Mouse (Mus musculus) Patski (cell line): Measurements from ENCODE around the gene Dip2c. TPM values are rescaled to one million over a fixed set of nuclear protein-coding genes. Genes with fewer than 3 reads are reported as not detected.

Experiments used
- ATAC-seq: fragments of 100-300 bp; one replicate; pipeline ENCODE4 v1.8.0; 2021
- CTCF ChIA-PET: fragments of 350-600 bp; sonication (Branson Sonifier 250); formaldehyde crosslinking; loops from one replicate; lab custom pipeline; 2022; ENCODE audit warnings: inconsistent platforms; lab: Charles Lee
- POLR2A ChIA-PET: fragments of 350-600 bp; sonication (Branson Sonifier 250); formaldehyde crosslinking; loops from one replicate; lab custom pipeline; 2022; ENCODE audit warnings: antibody characterized with exemption, inconsistent platforms; lab: Charles Lee
- DNase-seq: peaks from one replicate; pipeline ENCODE4 v3.0.0-alpha.2; 2011; ENCODE audit warnings: low read depth, low spot score
- H3K27me3 ChIP-seq: fragments of 371-371 bp; one replicate; pipeline ENCODE4 v1.5.1; 2021
- CTCF ChIP-seq: fragments of 100-300 bp; IDR thresholded peaks from one replicate; pipeline ENCODE4 v1.5.1; 2021
- in situ Hi-C: fragments of 300-500 bp; cut with MboI; formaldehyde crosslinking; loops from 3 replicates; pipeline ENCODE4 v1.11.1; 2018; ENCODE audit warnings: low pct_unique_long_range_greater_than_20kb, mixed read lengths
- polyA plus RNA-seq: library from polyadenylated mRNA; unstranded; gene quantifications from one replicate; pipeline ENCODE4 v1.2.3, GENCODE M21; 2021

The Dip2c gene
- polyA plus RNA-seq, 1 experiment from 2014 or later, result 11.4 TPM

GRCm38 (mm10) chr13:9649894-9650293, 373.6 kb downstream of the Dip2c start:
- DNase-seq (no peak), ATAC-seq (no peak)
- no peak for TF ChIP-seq CTCF
- ChIA-PET POLR2A (no interaction called here), CTCF (no interaction called here)
- in situ Hi-C loops, result loop anchor here (10.0 kb wide), 1 partner anchor 195 kb away; no protein-coding TSS in a partner anchor
- no peaks in the 10 kb centered on the region for H3K27me3 ChIP-seq

DNA sequence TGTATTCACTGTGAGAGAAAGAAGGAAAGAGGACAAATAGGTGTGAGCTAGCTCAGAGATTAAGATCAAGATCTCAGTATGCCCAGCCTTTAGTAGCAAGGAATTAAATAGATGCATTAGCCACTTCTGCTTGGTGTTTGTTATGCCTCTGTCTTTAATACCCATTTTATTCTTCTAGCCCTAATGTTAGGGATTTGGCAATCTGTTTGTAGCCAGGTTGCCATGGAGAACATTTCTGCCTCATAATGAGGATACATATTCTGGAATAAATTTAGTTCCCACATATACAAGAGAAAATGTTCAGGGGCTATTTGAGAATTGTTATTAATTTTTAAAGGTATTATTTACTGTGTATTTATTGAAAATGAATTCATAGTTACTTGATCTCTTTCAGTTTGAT, 374.3 kb downstream of the Dip2c start:
- in situ Hi-C loops, result loop anchor here (10.0 kb wide), 1 partner anchor 194 kb away; no protein-coding TSS in a partner anchor
- CTCF ChIA-PET, result no interaction called here
- no peak for ATAC-seq
- no peaks in the 10 kb centered on the region for H3K27me3 ChIP-seq
- POLR2A ChIA-PET, result no interaction called here
- TF ChIP-seq CTCF, result no peak
- DNase-seq, result no peak

- ATAC-seq (no peak), DNase-seq (no peak)
- TF ChIP-seq CTCF, result no peak
- in situ Hi-C loops, result loop anchor here (10.0 kb wide), 1 partner anchor 192 kb away; no protein-coding TSS in a partner anchor
- H3K27me3 ChIP-seq, result no peaks in the 10 kb centered on the region
- ChIA-PET CTCF (interaction anchor here (1.0 to 1.4 kb wide), 3 partner anchors 22 to 194 kb away, joined by 3 read pairs; no protein-coding TSS in a partner anchor), POLR2A (interaction anchor here (0.6 kb wide), 1 partner anchor 10 kb away, joined by 4 read pairs; no protein-coding TSS in a partner anchor)
Measured at GRCm38 (mm10) chr13:9653018-9653417, 376.7 kb downstream of the Dip2c start.

DNA sequence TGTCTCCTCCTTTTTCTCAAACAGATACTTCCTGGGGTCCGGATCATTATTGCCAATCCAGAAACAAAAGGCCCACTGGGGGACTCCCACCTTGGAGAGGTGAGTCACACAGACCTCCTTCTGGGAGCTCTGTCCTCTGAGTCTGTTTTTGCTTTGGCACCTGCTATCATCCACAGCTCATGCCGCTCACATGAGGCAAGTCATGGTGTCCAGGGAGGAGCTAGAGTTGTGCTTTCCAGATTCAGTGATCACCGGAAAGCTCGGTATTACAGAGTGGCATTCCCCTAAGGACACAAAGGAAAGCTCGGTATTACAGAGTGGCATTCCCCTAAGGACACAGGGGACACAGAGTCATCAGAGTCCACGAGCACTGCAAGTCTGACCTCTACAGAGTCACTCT, 380.3 kb downstream of the Dip2c start:
- ATAC-seq (no peak), DNase-seq (no peak)
- in situ Hi-C loops, result loop anchor here (10.0 kb wide), 1 partner anchor 188 kb away; no protein-coding TSS in a partner anchor
- no peaks in the 10 kb centered on the region for H3K27me3 ChIP-seq
- CTCF ChIA-PET, result no interaction called here
- no peak for TF ChIP-seq CTCF
- POLR2A ChIA-PET, result no interaction called here

DNA sequence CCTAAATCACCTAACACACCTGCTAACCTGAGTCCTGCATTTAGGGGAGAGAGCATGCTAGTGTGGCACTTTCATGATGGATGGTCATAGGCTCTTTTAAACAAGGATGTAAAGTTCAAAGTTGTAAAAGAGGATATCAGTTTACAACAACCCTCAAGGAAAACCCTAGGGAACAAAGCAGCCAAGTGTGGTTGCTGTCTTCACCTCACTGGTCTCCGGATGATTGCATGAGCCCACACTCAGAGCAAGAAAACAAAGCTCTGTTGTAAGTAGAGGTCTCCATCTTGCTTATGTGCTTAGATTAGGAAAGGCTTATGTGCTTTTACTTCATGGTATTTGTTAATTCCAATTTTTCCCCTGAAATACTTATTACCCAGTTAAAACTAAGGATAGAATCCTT, 384.4 kb downstream of the Dip2c start:
- POLR2A ChIA-PET, result no interaction called here
- in situ Hi-C loops, result no loop called here
- CTCF ChIA-PET, result interaction anchor here (1.0 kb wide), 1 partner anchor 11 kb away, joined by 4 read pairs; no protein-coding TSS in a partner anchor
- no peak for DNase-seq
- TF ChIP-seq CTCF, result no peak
- ATAC-seq, result no peak
- no peaks in the 10 kb centered on the region for H3K27me3 ChIP-seq

DNA sequence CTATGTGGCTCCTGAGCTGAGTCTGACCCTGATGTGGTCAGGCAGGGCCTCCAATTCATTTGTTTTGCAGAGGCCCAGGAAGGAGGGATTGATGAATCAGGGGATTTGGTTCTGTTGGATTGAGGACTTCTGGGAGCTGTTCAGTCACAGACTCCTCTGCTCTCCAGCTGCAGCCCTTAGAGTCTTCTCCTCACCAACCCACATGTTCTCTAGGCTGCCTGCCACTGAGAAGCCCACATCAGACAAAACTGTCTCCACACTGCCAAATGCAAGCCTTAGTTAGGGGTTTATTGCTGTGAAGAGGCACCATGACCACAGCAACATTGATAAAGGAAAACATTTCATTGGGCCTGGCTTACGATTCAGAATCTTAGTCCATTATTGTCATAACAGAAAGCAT, 387.3 kb downstream of the Dip2c start:
- in situ Hi-C loops, result no loop called here
- TF ChIP-seq CTCF, result no peak
- DNase-seq, result no peak
- CTCF ChIA-PET, result no interaction called here
- ATAC-seq, result no peak
- POLR2A ChIA-PET, result no interaction called here
- H3K27me3 ChIP-seq, result no peaks in the 10 kb centered on the region

- no peak for ATAC-seq
- in situ Hi-C loops, result no loop called here
- POLR2A ChIA-PET, result no interaction called here
- CTCF ChIA-PET, result no interaction called here
- no peak for TF ChIP-seq CTCF
- no peaks in the 10 kb centered on the region for H3K27me3 ChIP-seq
- no peak for DNase-seq
Measured at GRCm38 (mm10) chr13:9667954-9668496, 391.7 kb downstream of the Dip2c start.

- ChIA-PET POLR2A (no interaction called here), CTCF (no interaction called here)
- in situ Hi-C loops, result no loop called here
- no peaks in the 10 kb centered on the region for H3K27me3 ChIP-seq
- ATAC-seq, result no peak
- DNase-seq, result no peak
- TF ChIP-seq CTCF, result no peak
Measured at GRCm38 (mm10) chr13:9669246-9669645, 392.9 kb downstream of the Dip2c start.

- in situ Hi-C loops, result no loop called here
- ATAC-seq, result no peak
- POLR2A ChIA-PET, result no interaction called here
- no peak for DNase-seq
- CTCF ChIA-PET, result interaction anchor here (1.3 kb wide), 1 partner anchor 8 kb away, joined by 3 read pairs; no protein-coding TSS in a partner anchor
- H3K27me3 ChIP-seq, result no peaks in the 10 kb centered on the region
- TF ChIP-seq CTCF, result no peak
Measured at GRCm38 (mm10) chr13:9674126-9674525, 397.8 kb downstream of the Dip2c start.

DNA sequence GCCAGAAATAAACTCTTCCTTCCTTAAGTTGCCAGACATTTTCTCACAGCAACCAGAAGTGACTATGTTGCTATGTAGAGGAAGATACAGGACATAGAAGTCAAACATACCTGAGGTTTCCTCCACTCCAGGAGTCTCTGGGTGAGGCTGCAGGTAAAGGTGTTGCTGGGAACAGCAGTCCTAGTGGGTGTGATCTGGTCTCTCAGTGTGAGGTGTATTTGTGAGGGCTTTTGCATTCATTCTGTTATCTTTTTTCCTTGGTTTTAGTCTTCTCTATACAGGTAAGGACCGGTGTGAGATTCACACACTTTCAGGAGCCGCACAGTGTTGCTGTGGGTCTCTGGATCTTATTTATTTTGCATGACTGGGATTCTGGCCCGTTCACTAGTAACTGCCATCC, 405.2 kb downstream of the Dip2c start:
- in situ Hi-C loops, result no loop called here
- POLR2A ChIA-PET, result no interaction called here

GRCm38 (mm10) chr13:9683280-9683679, 407.0 kb downstream of the Dip2c start:
- ChIA-PET POLR2A (no interaction called here), CTCF (no interaction called here)
- in situ Hi-C loops, result no loop called here
- DNase-seq (no peak), ATAC-seq (no peak)
- H3K27me3 ChIP-seq, result no peaks in the 10 kb centered on the region
- TF ChIP-seq CTCF, result no peak

More for the DNA sequence above, 405.2 kb downstream of the Dip2c start:
- DNase-seq (no peak), ATAC-seq (no peak)
- no peak for TF ChIP-seq CTCF
- no peaks in the 10 kb centered on the region for H3K27me3 ChIP-seq
- CTCF ChIA-PET, result no interaction called here
